Mouse (Mus musculus) layer of hippocampus, postnatal 10 days (tissue): ENCODE measurements around the gene Clrn3. TPM values are rescaled to one million over a fixed set of nuclear protein-coding genes. Genes with fewer than 3 reads are reported as not detected.
A peak's percentile ranks its signal among the peaks of the same experiment; 100 is the strongest.
"Not testable (repeated sequence)": the region's sequence is repeated elsewhere in the genome, so short reads cannot be mapped to it uniquely, and the experiment has no call there.

ENCODE experiments used
- DNase-seq, 2 experiments: peaks; one replicate each; pipeline ENCODE4 v3.0.0; 2021; ENCODE audit warnings: low spot score in 2 of 2
- long read RNA-seq: library from polyadenylated mRNA; stranded (forward); transcript quantifications from one replicate; pipeline ENCODE4 v2.0.0, GENCODE M21; 2023
- total RNA-seq, 2 experiments: library from RNA; stranded (reverse); gene quantifications; 2 replicates each; pipeline ENCODE4 v1.2.3; 2021

Gene Clrn3
- not detected for total RNA-seq
- long read RNA-seq = 0 reads

- no peak for DNase-seq
These were observed at the start of gene Clrn3 for GRCm38 (mm10) chr7:135528515-135528914. Gene Clrn3 (minus strand): TSS chr7:135528654.

- DNase-seq = no peak
These were observed 47.9 kb upstream of the Clrn3 start for GRCm38 (mm10) chr7:135576329-135576728.

GRCm38 (mm10) chr7:135575319-135576069, 47.0 kb upstream of the Clrn3 start:
- not testable (repeated sequence) for DNase-seq

GRCm38 (mm10) chr7:135571951-135572559, 43.6 kb upstream of the Clrn3 start:
- DNase-seq = no peak

- no peak for DNase-seq
These were observed 42.9 kb upstream of the Clrn3 start for GRCm38 (mm10) chr7:135571392-135571791.

- no peak for DNase-seq
These were observed 40.1 kb upstream of the Clrn3 start for GRCm38 (mm10) chr7:135568550-135568949.

- DNase-seq = no peak
These were observed 39.1 kb upstream of the Clrn3 start for GRCm38 (mm10) chr7:135567582-135567981.

GRCm38 (mm10) chr7:135566013-135566412, 37.6 kb upstream of the Clrn3 start:
- peak in 1 of 2 experiments; percentile 56 for DNase-seq

GRCm38 (mm10) chr7:135564022-135564421, 35.6 kb upstream of the Clrn3 start:
- DNase-seq = no peak

GRCm38 (mm10) chr7:135560280-135560679, 31.8 kb upstream of the Clrn3 start:
- DNase-seq = no peak

- no peak for DNase-seq
These were observed 28.4 kb upstream of the Clrn3 start for GRCm38 (mm10) chr7:135556663-135557402.

- DNase-seq = no peak
These were observed 25.1 kb upstream of the Clrn3 start for GRCm38 (mm10) chr7:135553550-135553949.

GRCm38 (mm10) chr7:135551547-135551946, 23.1 kb upstream of the Clrn3 start:
- no peak for DNase-seq

GRCm38 (mm10) chr7:135548434-135548833, 20.0 kb upstream of the Clrn3 start:
- no peak for DNase-seq

GRCm38 (mm10) chr7:135546530-135546929, 18.1 kb upstream of the Clrn3 start:
- DNase-seq = no peak

GRCm38 (mm10) chr7:135545957-135546356, 17.5 kb upstream of the Clrn3 start:
- DNase-seq = no peak

GRCm38 (mm10) chr7:135544321-135544720, 15.9 kb upstream of the Clrn3 start:
- DNase-seq = no peak

- no peak for DNase-seq
These were observed 14.6 kb upstream of the Clrn3 start for GRCm38 (mm10) chr7:135543033-135543432.

GRCm38 (mm10) chr7:135542235-135542634, 13.8 kb upstream of the Clrn3 start:
- DNase-seq = no peak

GRCm38 (mm10) chr7:135539429-135539828, 11.0 kb upstream of the Clrn3 start:
- no peak for DNase-seq

- DNase-seq = peak; percentile 49 to 69
These were observed 9.7 kb upstream of the Clrn3 start for GRCm38 (mm10) chr7:135537948-135538741.
